Mouse (Mus musculus): Measurements from ENCODE around the gene Zfp462.

GRCm38 (mm10) chr4:54960776-54961175 is 15.9 kb downstream of the Zfp462 start:
- TF ChIP-seq CTCF (IDR thresholded peaks at IDR 0.05; ENCODE audit: extremely low read depth, insufficient read depth, insufficient read length, insufficient replicate concordance) (no peak), POLR2A (IDR thresholded peaks at IDR 0.05; ENCODE audit: low read depth, low read length) (no peak)
